Mouse (Mus musculus) left cerebral cortex, adult 9 months (tissue): ENCODE measurements at regions not wholly inside any gene's neighbourhood (a gene's known extent, or its start where the extent isn't known, plus 50 kb on each side); places are given as distances from the start of the nearest gene placed in this dataset.
A peak's percentile ranks its signal among the peaks of the same experiment; 100 is the strongest.
"Not testable (repeated sequence)": the region's sequence is repeated elsewhere in the genome, so short reads cannot be mapped to it uniquely, and the experiment has no call there.

Experiments used
- DNase-seq, 2 experiments: peaks; one replicate each; pipeline ENCODE4 v3.0.0; 2022; ENCODE audit warnings: low spot score in 2 of 2

- DNase-seq, result peak in 1 of 2 experiments; percentile 6
Observed at GRCm38 (mm10) chrX:91059251-91059650, 167.3 kb downstream of the Gm44 start.

GRCm38 (mm10) chrX:91085137-91085536, 193.2 kb downstream of the Gm44 start:
- DNase-seq, result not testable (repeated sequence)
